ENCODE assay signal across 8 mouse cellular contexts in the genomic region with DNA sequence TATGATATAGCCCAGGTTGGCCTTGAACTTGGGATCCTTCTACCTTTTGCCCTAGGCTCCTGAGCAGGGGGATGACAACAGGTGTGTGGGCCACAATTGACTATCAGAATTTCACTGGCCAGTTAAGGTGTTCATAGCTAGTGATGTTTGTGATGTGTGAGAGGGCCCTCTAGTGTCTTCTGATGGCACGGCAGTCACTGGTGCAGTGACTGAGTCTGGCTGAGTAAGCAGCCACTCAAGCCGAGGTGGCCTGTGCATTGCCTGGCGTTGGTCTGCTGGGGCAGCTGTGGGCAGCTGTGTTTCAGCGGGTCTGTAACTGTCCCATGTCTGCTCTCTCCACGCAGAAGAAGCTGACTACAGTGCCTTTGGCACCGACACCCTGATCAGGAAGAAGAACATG. TPM values are rescaled to one million over a fixed set of nuclear protein-coding genes. Genes with fewer than 3 reads are reported as not detected.
A peak's percentile ranks its signal among the peaks of the same experiment; 100 is the strongest.
DNase-seq lines count a peak whose midpoint lies in the region; ATAC-seq and TF ChIP-seq lines count a peak whose summit lies in the region.

No protein-coding gene starts in this region.

- H3K4me3 ChIP-seq in G1E (ENCODE audit: low read depth, low read length), result no peak overlapping the region

- peak; percentile 70 for ATAC-seq in G1E (ENCODE audit: extremely low read depth, insufficient number of reproducible peaks, low FRiP score, poor library complexity, severe bottlenecking)

- intact Hi-C loops in heart, postnatal 14 days (cut with DNase I), result loop anchor here (5.0 kb wide), 4 partner anchors 46 to 411 kb away; a partner anchor contains a TSS

- TF ChIP-seq CTCF in G1E (IDR thresholded peaks at IDR 0.05; ENCODE audit: low read depth, low read length), result peak; percentile 65

- H3K27me3 ChIP-seq in G1E (ENCODE audit: insufficient read depth, low read length), result no peaks in the 10 kb centered on the region

- no peaks in the 10 kb centered on the region for H3K9me3 ChIP-seq in G1E (replicated peaks)

- H3K36me3 ChIP-seq in G1E (replicated peaks), result peaks cover 85% of the 10 kb centered on the region

- H3K4me1 ChIP-seq in G1E (ENCODE audit: insufficient read depth, low read depth, low read length), result no peaks in the 10 kb centered on the region

- DNase-seq in left cerebral cortex, adult 18-20 months (ENCODE audit: low spot score in 2 of 2), result peak; percentile 66 to 70
- no peak for DNase-seq in left cerebral cortex, adult 11 months (ENCODE audit: low spot score)
- peak; percentile 58 for DNase-seq in G1E (ENCODE audit: low spot score)
- DNase-seq in cerebellum, postnatal 14 days, result peak; percentile 75 to 80
- DNase-seq in heart, postnatal 14 days, result peak; percentile 71 to 77
- peak; percentile 72 to 75 for DNase-seq in layer of hippocampus, postnatal 10 days (ENCODE audit: low spot score in 2 of 2)
- DNase-seq in lung, postnatal 25 days (ENCODE audit: low spot score), result peak; percentile 70
- peak; percentile 33 to 39 for DNase-seq in thymus, postnatal 36 days

RNA-seq across cellular contexts. Expression of a gene that starts 17.2 kb away (rescaled TPM):
- 1 to 10 TPM; 5.5 to 5.7 TPM for total RNA-seq in left cerebral cortex, adult 18-20 months (2021)
- total RNA-seq in G1E (2014; fragmentation: Nextera tagmentation) (3.1 and 4.8 TPM in 2 replicates), G1E (2017) (5.3 and 5.5 TPM in 2 replicates)
- 4.7 and 4.8 TPM in 2 replicates for polyA plus RNA-seq in G1E (2012)
- total RNA-seq in heart, postnatal 14 days (2021), result 1 to 10 TPM; 2.9 to 3.6 TPM
- total RNA-seq in layer of hippocampus, postnatal 10 days (2021), result 1 to 10 TPM; 3.5 to 3.7 TPM
